Mouse (Mus musculus): Measurements from ENCODE around the gene Scimp. TPM values are rescaled to one million over a fixed set of nuclear protein-coding genes. Genes with fewer than 3 reads are reported as not detected.

Gene Scimp
- total RNA-seq, 4 experiments from 2014 or later = 0.53 TPM; not detected in 3

Small RNA genes within 50 kb of the gene (microRNA-seq; reads per million reads assigned to microRNA genes)
- gene Gm22760 = 0 reads per million in 2 experiments

Other genes starting within 250 kb of the Scimp start
- gene Mink1, start 249.7 kb downstream of the Scimp start, total RNA-seq (2022) = 100 to 1,000 TPM; 389 to 423 (median 415) TPM
- under 1 TPM in 2 of 4 experiments, not detected in 2; 0.51 to 0.59 TPM for gene 4930544D05Rik, start 196.7 kb downstream of the Scimp start, total RNA-seq (2022)
- gene Chrne, start 193.4 kb downstream of the Scimp start, total RNA-seq (2022) = not detected
- not detected for gene Gp1ba, start 173.5 kb downstream of the Scimp start, total RNA-seq (2022)
- 10 to 100 TPM; 87.8 to 96.5 (median 89.7) TPM for gene Rnf167, start 165.4 kb downstream of the Scimp start, total RNA-seq (2022)
- gene Slc25a11, start 165.1 kb downstream of the Scimp start, total RNA-seq (2022) = 100 to 1,000 TPM; 124 to 140 (median 132) TPM
- gene Pfn1, start 157.9 kb downstream of the Scimp start, total RNA-seq (2022) = 100 to 1,000 TPM; 203 to 237 (median 220) TPM
- 10 to 100 TPM; 10.5 to 14.1 (median 12.5) TPM for gene Eno3, start 155.4 kb downstream of the Scimp start, total RNA-seq (2022)
- gene Spag7, start 143.2 kb downstream of the Scimp start, total RNA-seq (2022) = 10 to 100 TPM; 52.5 to 69.9 (median 59.3) TPM
- 100 to 1,000 TPM; 185 to 201 (median 191) TPM for gene Camta2, start 124.5 kb downstream of the Scimp start, total RNA-seq (2022)
- 1 to 10 TPM; 1.6 to 2.7 (median 2.3) TPM for gene Inca1, start 112.4 kb downstream of the Scimp start, total RNA-seq (2022)
- 10 to 100 TPM; 59.3 to 70.2 (median 65.8) TPM for gene Kif1c, start 112.0 kb downstream of the Scimp start, total RNA-seq (2022)
- 10 to 100 TPM; 16.7 to 20.5 (median 20.0) TPM for gene Zfp3, start 48.4 kb downstream of the Scimp start, total RNA-seq (2022)
- gene Rabep1, start 32.2 kb upstream of the Scimp start, total RNA-seq (2022) = 100 to 1,000 TPM; 123 to 128 (median 125) TPM
- gene Nup88, start 157.4 kb upstream of the Scimp start, total RNA-seq (2022) = 10 to 100 TPM; 48.9 to 61.7 (median 56.8) TPM
- gene Rpain, start 157.6 kb upstream of the Scimp start, total RNA-seq (2022) = 10 to 100 TPM; 29.7 to 44.8 (median 37.6) TPM
- gene C1qbp, start 170.4 kb upstream of the Scimp start, total RNA-seq (2022) = 100 to 1,000 TPM; 104 to 113 (median 108) TPM
- 10 to 100 TPM; 25.7 to 28.6 (median 26.2) TPM for gene Dhx33, start 191.9 kb upstream of the Scimp start, total RNA-seq (2022)
- 10 to 100 TPM; 16.8 to 21.3 (median 18.4) TPM for gene Mis12, start 207.0 kb upstream of the Scimp start, total RNA-seq (2022)
- gene Derl2, start 207.3 kb upstream of the Scimp start, total RNA-seq (2022) = 10 to 100 TPM; 22.0 to 24.3 (median 23.4) TPM
- gene 6330403K07Rik, start 220.9 kb upstream of the Scimp start, total RNA-seq (2022) = 100 to 1,000 TPM; 273 to 287 (median 277) TPM